Mouse (Mus musculus) heart, adult 9 months (tissue): ENCODE measurements around the gene Gm20837.
"Not testable (repeated sequence)": the region's sequence is repeated elsewhere in the genome, so short reads cannot be mapped to it uniquely, and the experiment has no call there.

Experiments
- DNase-seq, 2 experiments: peaks; one replicate each; pipeline ENCODE4 v3.0.0; 2022; ENCODE audit warnings: low spot score in 2 of 2

Gene Gm20837

GRCm38 (mm10) chrY:90400948-90401347 lies at the start of gene Gm20837:
TSS of gene Gm20837 (plus strand) at chrY:90401248.
- DNase-seq: not testable (repeated sequence)
